Mouse (Mus musculus): ENCODE measurements around the gene Dkk2. TPM values are rescaled to one million over a fixed set of nuclear protein-coding genes. Genes with fewer than 3 reads are reported as not detected.

Dkk2 gene
- polyA plus RNA-seq, 1 experiment: 0.03 TPM

DNA sequence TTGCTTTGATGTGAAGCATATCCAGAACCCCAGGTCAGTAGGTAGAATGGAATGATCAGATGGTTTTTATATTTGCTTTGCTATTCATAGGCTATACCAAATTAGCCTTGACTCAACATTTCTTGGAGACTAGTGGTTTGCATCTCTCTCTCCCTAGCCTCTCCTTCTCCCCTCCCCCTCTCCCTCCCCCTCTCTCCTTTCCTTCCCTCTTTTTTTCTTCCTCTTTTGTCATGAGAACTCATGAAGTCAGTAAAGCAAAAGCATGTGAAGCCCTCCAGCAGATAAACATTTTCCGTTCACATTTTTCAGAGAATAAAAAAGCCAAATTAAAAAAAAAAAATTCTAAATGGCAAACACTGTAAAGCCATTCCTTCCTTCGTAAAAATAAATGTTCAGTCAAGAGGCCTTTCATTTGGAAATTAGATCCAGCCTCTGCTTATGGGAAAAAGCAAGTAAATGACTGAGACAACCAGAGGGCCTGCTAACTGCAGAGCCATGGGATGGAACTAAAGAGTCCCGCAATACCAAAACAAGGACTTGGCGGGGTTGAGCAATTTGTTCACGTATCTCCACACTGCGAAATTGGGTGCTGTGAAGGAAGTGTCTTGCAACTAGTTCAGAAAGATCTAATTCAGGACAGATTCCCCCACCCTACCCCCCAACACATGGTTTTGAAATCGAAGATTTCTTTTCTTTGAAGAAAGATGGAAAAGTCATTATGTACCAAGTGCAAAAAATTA lies 30.9 kb downstream of the Dkk2 start:
- Histone ChIP-seq H3K9me3 (no peaks in the 10 kb centered on the region), H3K36me3 (replicated peaks; ENCODE audit: low read length) (no peaks in the 10 kb centered on the region), H3K27me3 (replicated peaks) (no peaks in the 10 kb centered on the region), H3K4me1 (no peaks in the 10 kb centered on the region), H3K4me3 (replicated peaks) (no peak overlapping the region)
- TF ChIP-seq GATA1 (IDR thresholded peaks at IDR 0.05; ENCODE audit: borderline replicate concordance, low read length): no peak

GRCm38 (mm10) chr3:132121344-132121743 lies 36.3 kb downstream of the Dkk2 start:
- no peaks in the 10 kb centered on the region for H3K4me1 ChIP-seq
- no peaks in the 10 kb centered on the region for H3K27me3 ChIP-seq (replicated peaks)
- H3K4me3 ChIP-seq (replicated peaks): no peak overlapping the region
- H3K36me3 ChIP-seq (replicated peaks; ENCODE audit: low read length): no peaks in the 10 kb centered on the region
- TF ChIP-seq GATA1 (IDR thresholded peaks at IDR 0.05; ENCODE audit: borderline replicate concordance, low read length) (no peak), FLI1 (IDR thresholded peaks at IDR 0.05; ENCODE audit: low read length) (no peak)
- no peaks in the 10 kb centered on the region for H3K9me3 ChIP-seq

GRCm38 (mm10) chr3:132122581-132122980 lies 37.5 kb downstream of the Dkk2 start:
- TF ChIP-seq FLI1 (IDR thresholded peaks at IDR 0.05; ENCODE audit: low read length) (no peak), GATA1 (IDR thresholded peaks at IDR 0.05; ENCODE audit: borderline replicate concordance, low read length) (no peak)
- Histone ChIP-seq H3K27me3 (replicated peaks) (no peaks in the 10 kb centered on the region), H3K9me3 (no peaks in the 10 kb centered on the region), H3K4me3 (replicated peaks) (no peak overlapping the region), H3K36me3 (replicated peaks; ENCODE audit: low read length) (no peaks in the 10 kb centered on the region), H3K4me1 (no peaks in the 10 kb centered on the region)

- Histone ChIP-seq H3K27me3 (replicated peaks) (no peaks in the 10 kb centered on the region), H3K4me1 (no peaks in the 10 kb centered on the region), H3K9me3 (no peaks in the 10 kb centered on the region), H3K4me3 (replicated peaks) (no peak overlapping the region), H3K36me3 (replicated peaks; ENCODE audit: low read length) (no peaks in the 10 kb centered on the region)
- TF ChIP-seq FLI1 (IDR thresholded peaks at IDR 0.05; ENCODE audit: low read length) (no peak), GATA1 (IDR thresholded peaks at IDR 0.05; ENCODE audit: borderline replicate concordance, low read length) (no peak)
These were observed 40.2 kb downstream of the Dkk2 start for GRCm38 (mm10) chr3:132125227-132125740.

DNA sequence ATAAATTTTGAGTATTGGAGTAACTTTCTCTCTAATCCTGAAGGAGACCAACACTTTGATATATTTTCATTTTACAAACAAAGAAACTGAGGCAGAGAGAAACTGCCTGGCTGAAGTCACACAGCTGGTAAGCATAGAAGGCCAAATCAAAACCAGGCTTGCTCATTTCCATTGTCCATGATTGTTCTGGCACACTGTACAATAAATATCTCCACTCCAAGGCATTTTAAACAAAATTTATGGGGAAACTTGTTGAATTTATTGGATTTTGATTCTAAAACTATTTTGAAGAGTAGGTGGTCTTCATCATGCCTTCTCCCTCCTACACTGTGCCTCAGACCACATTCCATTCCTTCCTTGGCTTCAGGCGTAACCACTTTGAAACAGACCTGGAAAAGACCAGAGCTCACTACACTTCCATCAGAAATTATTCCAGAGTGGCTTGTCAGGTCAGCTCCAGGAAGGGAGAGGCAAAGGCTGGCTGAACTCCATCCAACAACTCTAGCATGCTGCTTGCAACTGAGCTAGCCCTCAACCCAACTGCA lies 44.7 kb downstream of the Dkk2 start:
- H3K4me1 ChIP-seq: no peaks in the 10 kb centered on the region
- H3K4me3 ChIP-seq (replicated peaks): no peak overlapping the region
- no peaks in the 10 kb centered on the region for H3K27me3 ChIP-seq (replicated peaks)
- no peak for TF ChIP-seq FLI1 (IDR thresholded peaks at IDR 0.05; ENCODE audit: low read length)
- TF ChIP-seq GATA1 (IDR thresholded peaks at IDR 0.05; ENCODE audit: borderline replicate concordance, low read length): no peak
- peaks cover 5% of the 10 kb centered on the region for H3K9me3 ChIP-seq
- H3K36me3 ChIP-seq (replicated peaks; ENCODE audit: low read length): no peaks in the 10 kb centered on the region

GRCm38 (mm10) chr3:132130781-132131180 lies 45.7 kb downstream of the Dkk2 start:
- Histone ChIP-seq H3K4me1 (no peaks in the 10 kb centered on the region), H3K27me3 (replicated peaks) (no peaks in the 10 kb centered on the region)
- TF ChIP-seq FLI1 (IDR thresholded peaks at IDR 0.05; ENCODE audit: low read length) (no peak), GATA1 (IDR thresholded peaks at IDR 0.05; ENCODE audit: borderline replicate concordance, low read length) (no peak)

GRCm38 (mm10) chr3:132131939-132132338 lies 46.8 kb downstream of the Dkk2 start:
- Histone ChIP-seq H3K4me3 (replicated peaks) (no peak overlapping the region), H3K4me1 (no peaks in the 10 kb centered on the region)
- TF ChIP-seq GATA1 (IDR thresholded peaks at IDR 0.05; ENCODE audit: borderline replicate concordance, low read length): no peak
- no peak for TF ChIP-seq FLI1 (IDR thresholded peaks at IDR 0.05; ENCODE audit: low read length)

More at GRCm38 (mm10) chr3:132130781-132131180, 45.7 kb downstream of the Dkk2 start:
- Histone ChIP-seq H3K4me3 (replicated peaks) (no peak overlapping the region), H3K36me3 (replicated peaks; ENCODE audit: low read length) (no peaks in the 10 kb centered on the region), H3K9me3 (peaks cover 5% of the 10 kb centered on the region)

DNA sequence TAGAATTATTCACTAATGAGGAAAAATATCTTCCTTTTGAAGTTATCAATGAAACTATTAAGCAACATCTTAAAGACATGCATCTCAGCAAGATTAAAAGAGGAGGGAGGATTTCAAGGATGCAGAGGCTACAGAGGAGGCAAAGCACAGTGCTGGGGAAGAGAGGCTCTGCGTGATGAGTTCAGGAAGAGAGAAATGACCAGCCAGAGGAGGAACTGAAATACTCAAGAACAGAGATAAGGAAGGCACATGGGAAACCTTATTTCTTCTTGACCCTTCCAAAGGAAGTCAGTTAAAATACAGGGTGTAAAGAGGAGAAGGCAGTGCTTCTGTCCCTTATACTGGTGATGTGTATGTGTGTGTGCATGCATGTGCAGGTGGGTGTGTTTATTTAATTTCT lies 49.4 kb downstream of the Dkk2 start:
- no peaks in the 10 kb centered on the region for H3K36me3 ChIP-seq (replicated peaks; ENCODE audit: low read length)
- no peaks in the 10 kb centered on the region for H3K27me3 ChIP-seq (replicated peaks)
- peaks cover 9% of the 10 kb centered on the region for H3K9me3 ChIP-seq
- TF ChIP-seq FLI1 (IDR thresholded peaks at IDR 0.05; ENCODE audit: low read length) (no peak), GATA1 (IDR thresholded peaks at IDR 0.05; ENCODE audit: borderline replicate concordance, low read length) (no peak)
- H3K4me1 ChIP-seq: no peaks in the 10 kb centered on the region
- no peak overlapping the region for H3K4me3 ChIP-seq (replicated peaks)

More at GRCm38 (mm10) chr3:132131939-132132338, 46.8 kb downstream of the Dkk2 start:
- Histone ChIP-seq H3K9me3 (peaks cover 9% of the 10 kb centered on the region), H3K36me3 (replicated peaks; ENCODE audit: low read length) (no peaks in the 10 kb centered on the region), H3K27me3 (replicated peaks) (no peaks in the 10 kb centered on the region)

DNA sequence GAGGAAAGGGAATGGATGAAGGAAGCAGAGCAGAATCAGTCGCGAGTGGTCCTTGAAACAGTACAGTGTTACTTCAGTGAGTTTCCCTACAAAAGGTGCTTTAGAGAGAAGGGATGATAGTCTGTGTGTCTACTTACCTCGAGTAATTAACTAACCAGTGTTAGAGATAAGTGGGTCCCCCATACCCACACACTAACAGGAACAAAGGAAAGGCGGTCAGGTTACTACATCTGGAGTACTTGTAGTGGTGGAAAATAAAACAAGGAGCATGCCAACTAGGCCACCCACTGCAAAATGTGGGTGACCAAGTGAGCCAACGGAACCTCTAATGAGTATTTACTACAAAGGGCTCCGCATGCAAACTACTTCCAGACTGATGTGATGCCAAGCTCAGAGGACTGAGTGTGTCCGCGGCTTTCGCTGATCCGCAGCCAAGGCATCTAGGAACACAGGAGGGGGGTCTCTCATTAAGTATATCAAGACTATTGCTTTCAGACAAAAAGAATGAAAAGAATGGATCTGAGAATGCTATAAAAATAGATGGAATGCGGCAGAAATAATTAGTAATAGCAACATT lies 52.8 kb downstream of the Dkk2 start:
- TF ChIP-seq GATA1 (IDR thresholded peaks at IDR 0.05; ENCODE audit: borderline replicate concordance, low read length) (no peak), FLI1 (IDR thresholded peaks at IDR 0.05; ENCODE audit: low read length) (no peak)
- no peaks in the 10 kb centered on the region for H3K27me3 ChIP-seq (replicated peaks)

GRCm38 (mm10) chr3:132141031-132141430 lies 55.9 kb downstream of the Dkk2 start:
- H3K36me3 ChIP-seq (replicated peaks; ENCODE audit: low read length): no peaks in the 10 kb centered on the region
- H3K4me3 ChIP-seq (replicated peaks): no peak overlapping the region
- TF ChIP-seq GATA1 (IDR thresholded peaks at IDR 0.05; ENCODE audit: borderline replicate concordance, low read length): no peak
- no peak for TF ChIP-seq FLI1 (IDR thresholded peaks at IDR 0.05; ENCODE audit: low read length)
- peaks cover 4% of the 10 kb centered on the region; the same call in 1 of the 2 replicates for H3K9me3 ChIP-seq
- H3K27me3 ChIP-seq (replicated peaks): no peaks in the 10 kb centered on the region
- H3K4me1 ChIP-seq: no peaks in the 10 kb centered on the region

More for the DNA sequence above, 52.8 kb downstream of the Dkk2 start:
- Histone ChIP-seq H3K4me1 (no peaks in the 10 kb centered on the region), H3K36me3 (replicated peaks; ENCODE audit: low read length) (no peaks in the 10 kb centered on the region), H3K9me3 (peaks cover 9% of the 10 kb centered on the region), H3K4me3 (replicated peaks) (no peak overlapping the region)

Data from megakaryocyte, embryonic 14.5 days (primary cell).